Mouse (Mus musculus) myocyte (in vitro differentiated cells): Measurements from ENCODE around the gene Cog4. TPM values are rescaled to one million over a fixed set of nuclear protein-coding genes. Genes with fewer than 3 reads are reported as not detected.

ENCODE experiments used
- H3K27me3 ChIP-seq: one replicate; pipeline ENCODE4 v1.6.1; 2011; ENCODE audit not compliant: control insufficient read depth, insufficient read depth, insufficient read length
- H3K36me3 ChIP-seq: one replicate; pipeline ENCODE4 v1.6.1; 2011; ENCODE audit not compliant: control insufficient read depth, insufficient read depth
- H3K4me2 ChIP-seq: one replicate; pipeline ENCODE4 v1.6.1; 2011; ENCODE audit warnings: low read depth, control low read depth
- H3K4me3 ChIP-seq: one replicate; pipeline ENCODE4 v1.5.1; 2011; ENCODE audit warnings: mild to moderate bottlenecking, control low read depth, moderate library complexity
- H3K79me2 ChIP-seq: one replicate; pipeline ENCODE4 v1.6.1; 2011; ENCODE audit not compliant: control insufficient read depth, insufficient read depth
- H3ac ChIP-seq: one replicate; pipeline ENCODE4 v1.6.1; 2011; ENCODE audit not compliant: control insufficient read depth, insufficient read length
- CEBPB ChIP-seq: IDR thresholded peaks from 2 replicates; pipeline ENCODE4 v1.6.1; 2011; ENCODE audit warnings: mild to moderate bottlenecking, moderate library complexity; ENCODE audit not compliant: poor library complexity, insufficient read depth, severe bottlenecking
- E2F4 ChIP-seq: IDR thresholded peaks from one replicate; pipeline ENCODE4 v1.6.1; 2011; ENCODE audit warnings: mild to moderate bottlenecking, control low read depth, moderate library complexity; ENCODE audit not compliant: insufficient read depth
- MAX ChIP-seq: IDR thresholded peaks from one replicate; pipeline ENCODE4 v1.6.1; 2011; ENCODE audit warnings: low read depth, mild to moderate bottlenecking, control low read depth
- MYOD1 ChIP-seq, 3 experiments: IDR thresholded peaks; one replicate each; pipeline ENCODE4 v1.6.1; 2011; ENCODE audit warnings: control low read depth in 2 of 3, low read depth in 2 of 3, mild to moderate bottlenecking in 2 of 3, moderate library complexity in 1 of 3; ENCODE audit not compliant: insufficient read length in 2 of 3, control insufficient read depth in 1 of 3
- MYOG ChIP-seq, 3 experiments: IDR thresholded peaks; one replicate each; pipeline ENCODE4 v1.6.1; 2011; ENCODE audit warnings: control low read depth in 2 of 3, low read depth in 2 of 3, mild to moderate bottlenecking in 2 of 3; ENCODE audit not compliant: insufficient read length in 2 of 3, control insufficient read depth in 1 of 3, insufficient read depth in 1 of 3
- POLR2A ChIP-seq: IDR thresholded peaks from one replicate; pipeline ENCODE4 v1.6.1; 2011; ENCODE audit warnings: low read depth, mild to moderate bottlenecking, control low read depth, moderate library complexity; ENCODE audit not compliant: insufficient read length
- POLR2AphosphoS2 ChIP-seq: IDR thresholded peaks from one replicate; pipeline ENCODE4 v1.6.1; 2011; ENCODE audit warnings: low read depth, control low read depth; ENCODE audit not compliant: insufficient read length
- REST ChIP-seq: IDR thresholded peaks from one replicate; pipeline ENCODE4 v1.6.1; 2011; ENCODE audit warnings: mild to moderate bottlenecking, control low read depth, moderate library complexity; ENCODE audit not compliant: insufficient read depth, insufficient read length
- SRF ChIP-seq: IDR thresholded peaks from one replicate; pipeline ENCODE4 v1.6.1; 2011; ENCODE audit warnings: low read depth; ENCODE audit not compliant: control insufficient read depth, insufficient read length
- TCF12 ChIP-seq: IDR thresholded peaks from one replicate; pipeline ENCODE4 v1.6.1; 2011; ENCODE audit warnings: mild to moderate bottlenecking, control low read depth; ENCODE audit not compliant: poor library complexity, insufficient read depth, severe bottlenecking
- TCF3 ChIP-seq: IDR thresholded peaks from one replicate; pipeline ENCODE4 v1.6.1; 2011; ENCODE audit warnings: low read depth, control low read depth; ENCODE audit not compliant: insufficient read length
- USF1 ChIP-seq: IDR thresholded peaks from one replicate; pipeline ENCODE4 v1.6.1; 2011; ENCODE audit warnings: low read depth, mild to moderate bottlenecking, control low read depth, moderate library complexity
- polyA plus RNA-seq: library from polyadenylated mRNA; unstranded; fragments of >200 nt; fragmentation: generic; extraction: Trizol; gene quantifications from one replicate; pipeline ENCODE4 v1.2.1, GENCODE M21; 2012; ENCODE audit warnings: missing spikeins

The Cog4 gene
- polyA plus RNA-seq, 1 experiment: 71.6 TPM

GRCm38 (mm10) chr8:110811116-110811515 is 35.3 kb upstream of the Cog4 start:
- Histone ChIP-seq H3K36me3 (peaks cover 66% of the 10 kb centered on the region), H3K79me2 (no peaks in the 10 kb centered on the region), H3K4me2 (no peak overlapping the region), H3ac (no peak overlapping the region), H3K27me3 (no peaks in the 10 kb centered on the region), H3K4me3 (no peak overlapping the region)
- no peak for TF ChIP-seq POLR2AphosphoS2
- no peak for TF ChIP-seq TCF3
- no peak for TF ChIP-seq TCF12
- TF ChIP-seq POLR2A: no peak
- TF ChIP-seq REST: no peak
- no peak for TF ChIP-seq USF1
- no peak for TF ChIP-seq CEBPB
- no peak for TF ChIP-seq MAX
- TF ChIP-seq E2F4: no peak
- no peak for TF ChIP-seq MYOD1 (IDR thresholded peaks at IDR 0.05; ENCODE audit: control insufficient read depth in 1 of 3, insufficient read length in 2 of 3, low read depth in 2 of 3)
- TF ChIP-seq SRF: no peak
- no peak for TF ChIP-seq MYOG (IDR thresholded peaks at IDR 0.05; ENCODE audit: control insufficient read depth in 1 of 3, insufficient read depth in 1 of 3, insufficient read length in 2 of 3, low read depth in 2 of 3)

- Histone ChIP-seq H3K4me3 (no peak overlapping the region), H3K4me2 (no peak overlapping the region), H3ac (no peak overlapping the region), H3K79me2 (no peaks in the 10 kb centered on the region), H3K36me3 (peaks cover 73% of the 10 kb centered on the region), H3K27me3 (no peaks in the 10 kb centered on the region)
- TF ChIP-seq CEBPB (no peak), REST (no peak), POLR2A (no peak), MYOD1 (IDR thresholded peaks at IDR 0.05; ENCODE audit: control insufficient read depth in 1 of 3, insufficient read length in 2 of 3, low read depth in 2 of 3) (no peak), SRF (no peak), TCF12 (no peak), MYOG (IDR thresholded peaks at IDR 0.05; ENCODE audit: control insufficient read depth in 1 of 3, insufficient read depth in 1 of 3, insufficient read length in 2 of 3, low read depth in 2 of 3) (no peak), MAX (no peak), E2F4 (no peak), TCF3 (no peak), USF1 (no peak), POLR2AphosphoS2 (no peak)
These were observed 34.6 kb upstream of the Cog4 start for GRCm38 (mm10) chr8:110811793-110812192.

GRCm38 (mm10) chr8:110812349-110813080 is 33.9 kb upstream of the Cog4 start:
- Histone ChIP-seq H3K4me2 (no peak overlapping the region), H3K36me3 (peaks cover 80% of the 10 kb centered on the region), H3ac (no peak overlapping the region), H3K27me3 (no peaks in the 10 kb centered on the region), H3K4me3 (no peak overlapping the region), H3K79me2 (no peaks in the 10 kb centered on the region)
- TF ChIP-seq USF1: no peak
- TF ChIP-seq MYOD1 (IDR thresholded peaks at IDR 0.05; ENCODE audit: control insufficient read depth in 1 of 3, insufficient read length in 2 of 3, low read depth in 2 of 3): no peak
- TF ChIP-seq TCF12: no peak
- no peak for TF ChIP-seq SRF
- TF ChIP-seq REST: no peak

- Histone ChIP-seq H3K79me2 (no peaks in the 10 kb centered on the region), H3K4me3 (no peak overlapping the region), H3K27me3 (no peaks in the 10 kb centered on the region), H3K36me3 (peaks cover 87% of the 10 kb centered on the region), H3K4me2 (no peak overlapping the region), H3ac (no peak overlapping the region)
- TF ChIP-seq POLR2AphosphoS2 (no peak), E2F4 (no peak), TCF3 (no peak), MYOD1 (IDR thresholded peaks at IDR 0.05; ENCODE audit: control insufficient read depth in 1 of 3, insufficient read length in 2 of 3, low read depth in 2 of 3) (no peak), MYOG (IDR thresholded peaks at IDR 0.05; ENCODE audit: control insufficient read depth in 1 of 3, insufficient read depth in 1 of 3, insufficient read length in 2 of 3, low read depth in 2 of 3) (no peak), REST (no peak), MAX (no peak), CEBPB (no peak), SRF (no peak), POLR2A (no peak), USF1 (no peak), TCF12 (no peak)
These were observed 33.2 kb upstream of the Cog4 start for GRCm38 (mm10) chr8:110813081-110813812.
